Mouse (Mus musculus) c-Kit-positive CD71-negative TER-119-negative erythroid progenitor cells, embryonic 14.5 days (primary cell): ENCODE measurements around the gene Galnt4.

Source experiments
- DNase-seq: peaks from one replicate; pipeline ENCODE4 v3.0.0-alpha.2; 2013; ENCODE audit warnings: low read depth

Galnt4 gene

GRCm38 (mm10) chr10:99107964-99108363 is at the start of gene Galnt4:
Gene Galnt4 (plus strand): TSS chr10:99108159.
- peak; percentile 80 for DNase-seq

- no peak for DNase-seq
Observed at GRCm38 (mm10) chr10:99060588-99060987, 47.4 kb upstream of the Galnt4 start.

DNA sequence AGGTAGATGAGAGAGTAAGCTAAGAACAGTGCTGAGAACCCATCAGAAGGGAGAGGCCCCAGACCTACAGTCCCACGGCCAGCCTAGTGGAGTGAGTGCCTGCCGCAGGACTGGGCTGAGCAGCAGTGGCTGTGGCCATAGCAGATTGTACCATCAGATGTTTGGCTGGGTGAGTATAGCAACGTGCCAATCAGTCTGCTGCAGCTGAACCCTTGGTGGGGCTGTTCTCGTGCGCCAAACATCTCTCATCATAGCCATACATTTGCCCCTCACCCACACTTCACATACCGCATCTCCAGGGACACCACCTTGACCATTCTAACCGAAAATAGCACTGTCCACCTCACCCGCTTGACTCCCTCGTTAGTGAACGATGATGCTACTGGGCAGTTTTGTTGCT is 46.5 kb upstream of the Galnt4 start:
- DNase-seq: no peak

GRCm38 (mm10) chr10:99062546-99062945 is 45.4 kb upstream of the Galnt4 start:
- no peak for DNase-seq

DNA sequence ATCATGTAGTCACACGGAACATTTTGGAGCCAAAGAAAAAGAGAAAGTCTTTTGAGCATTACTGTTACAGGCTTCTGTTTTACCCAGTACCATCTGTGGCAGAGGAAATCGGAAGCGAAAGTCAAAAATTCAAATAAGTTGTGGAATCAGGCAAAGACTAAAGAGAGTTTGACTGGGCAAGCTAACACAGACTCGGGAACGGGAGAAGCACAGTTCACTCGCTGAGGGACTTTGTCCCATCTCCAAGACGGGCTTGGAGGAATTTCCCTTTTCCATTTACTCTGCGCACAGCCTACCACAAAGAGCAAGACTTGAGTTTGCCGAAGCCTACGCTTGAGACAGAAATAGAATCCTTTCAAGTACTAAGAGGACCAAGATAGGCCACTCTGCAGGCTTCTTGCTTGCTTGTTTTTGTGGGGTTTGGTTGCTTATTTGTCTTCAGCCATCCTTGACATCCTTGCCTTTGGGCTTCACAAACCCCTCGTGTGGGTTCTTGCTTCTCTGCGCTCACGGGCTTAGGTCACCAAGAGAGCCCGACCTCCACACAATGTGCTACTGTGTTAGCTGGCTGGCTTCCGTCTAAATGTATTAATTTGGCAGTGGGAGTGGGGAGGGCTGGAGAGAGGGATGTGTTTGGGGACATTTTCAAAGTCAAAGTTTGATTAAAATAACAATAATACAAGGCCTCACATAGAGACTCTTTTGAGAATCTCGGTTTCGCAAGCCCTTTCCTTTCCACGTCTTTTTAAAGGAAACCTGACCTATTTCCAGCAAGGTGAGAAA is 31.7 kb upstream of the Galnt4 start:
- DNase-seq: no peak

GRCm38 (mm10) chr10:99078621-99079020 is 29.3 kb upstream of the Galnt4 start:
- no peak for DNase-seq

- no peak for DNase-seq
Observed at GRCm38 (mm10) chr10:99081569-99081990, 26.4 kb upstream of the Galnt4 start.

GRCm38 (mm10) chr10:99083431-99084003 is 24.4 kb upstream of the Galnt4 start:
- DNase-seq: no peak

DNA sequence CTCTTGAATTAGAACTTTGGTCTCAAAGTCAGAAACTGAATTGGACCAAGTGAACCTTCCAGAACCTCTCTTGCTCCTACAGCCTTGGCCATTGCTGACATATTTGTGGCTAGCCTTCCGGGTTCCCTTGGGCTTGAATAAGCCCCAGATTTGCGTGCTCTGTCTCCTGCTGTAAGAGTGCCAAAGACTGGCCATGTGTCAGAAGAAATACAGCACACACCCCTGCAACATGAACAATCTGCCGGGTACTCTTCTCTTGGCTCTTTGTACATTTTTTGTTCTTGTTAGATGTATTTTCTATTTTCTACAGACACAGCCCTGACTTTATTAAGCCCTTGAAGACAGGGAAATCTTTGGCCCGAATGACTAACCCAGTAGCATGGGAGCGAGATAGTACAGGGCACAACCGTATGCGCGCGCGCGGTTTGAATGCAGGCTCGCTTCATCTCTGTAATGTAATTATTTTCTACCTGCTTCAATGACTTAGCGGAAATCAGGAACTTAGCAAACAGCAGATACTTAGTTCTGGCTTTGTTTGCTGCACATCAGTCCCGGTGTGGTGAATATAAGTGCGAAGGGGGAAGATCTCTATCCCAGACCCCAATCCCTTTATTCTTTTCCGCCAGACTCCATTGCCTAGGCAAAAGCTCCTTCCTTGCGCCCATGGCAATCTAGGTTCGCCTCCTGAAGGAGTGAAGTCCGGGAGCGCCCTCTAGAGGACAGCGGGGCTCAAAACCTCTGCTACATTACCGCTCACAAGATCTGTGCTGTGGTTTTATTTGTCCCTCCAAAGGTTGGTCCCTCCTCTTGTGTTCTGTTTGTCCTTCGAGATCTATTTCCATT is 23.3 kb upstream of the Galnt4 start:
- DNase-seq: peak; percentile 79

- DNase-seq: no peak
Observed at GRCm38 (mm10) chr10:99085240-99085587, 22.7 kb upstream of the Galnt4 start.

DNA sequence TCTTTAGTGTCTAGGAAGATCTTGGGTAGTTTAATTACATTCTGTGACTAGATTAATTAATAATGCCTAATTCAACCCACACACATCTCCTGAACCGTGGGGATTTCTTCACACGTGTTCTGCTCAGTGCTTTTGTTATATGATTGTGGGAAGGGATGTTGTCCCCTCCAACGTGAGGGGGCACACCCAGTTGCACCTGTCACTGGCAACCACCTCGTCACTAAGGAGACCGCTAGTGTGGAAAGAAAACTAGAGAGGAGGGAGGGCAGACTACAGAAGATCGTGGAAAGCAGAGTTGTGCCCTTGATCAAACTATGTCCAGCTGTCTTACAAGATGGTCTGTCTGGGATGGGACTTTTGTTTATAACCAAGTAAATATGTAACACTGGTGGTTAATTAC is 21.9 kb upstream of the Galnt4 start:
- DNase-seq: no peak

GRCm38 (mm10) chr10:99089906-99090305 is 18.1 kb upstream of the Galnt4 start:
- DNase-seq: no peak

DNA sequence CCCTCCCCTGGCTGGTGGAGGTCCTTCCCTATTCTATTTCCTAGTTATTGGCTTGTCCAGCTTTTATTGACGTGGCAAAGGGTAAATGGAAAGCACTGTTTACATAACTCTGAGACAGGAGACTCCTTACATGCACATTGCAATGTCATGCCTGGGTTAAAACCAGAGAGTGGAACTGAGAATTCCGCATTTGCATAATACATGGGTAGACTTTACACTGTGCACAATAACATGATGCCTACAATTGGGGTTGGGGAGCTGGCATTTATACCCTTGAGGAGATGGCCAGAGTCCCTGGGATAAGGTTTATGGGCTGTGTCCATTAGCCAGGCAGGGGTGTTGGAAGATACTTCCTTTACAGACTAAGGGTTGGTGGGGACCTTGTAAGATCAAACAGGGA is 14.6 kb upstream of the Galnt4 start:
- no peak for DNase-seq

- DNase-seq: no peak
Observed at GRCm38 (mm10) chr10:99095114-99095513, 12.8 kb upstream of the Galnt4 start.

DNA sequence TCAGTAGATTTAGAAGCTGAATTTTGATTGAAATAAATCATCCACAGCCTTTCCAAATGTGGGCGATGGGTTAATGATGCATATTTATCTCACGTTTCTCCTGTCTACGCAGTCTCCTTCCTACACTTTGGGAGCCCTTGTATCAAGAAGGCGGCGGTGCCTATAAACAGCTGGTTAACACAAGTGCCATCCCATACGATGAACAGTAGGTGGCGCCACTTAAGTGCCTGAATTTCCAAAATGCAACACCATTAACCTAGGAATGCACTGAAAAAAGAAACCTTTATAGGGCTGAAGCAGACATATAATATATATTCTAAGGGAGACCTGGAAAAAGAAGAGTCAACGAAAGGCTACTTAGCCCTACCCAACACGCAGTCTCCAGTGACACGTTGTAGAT is 10.6 kb upstream of the Galnt4 start:
- no peak for DNase-seq

GRCm38 (mm10) chr10:99105522-99105921 is 2.4 kb upstream of the Galnt4 start:
- DNase-seq: no peak

DNA sequence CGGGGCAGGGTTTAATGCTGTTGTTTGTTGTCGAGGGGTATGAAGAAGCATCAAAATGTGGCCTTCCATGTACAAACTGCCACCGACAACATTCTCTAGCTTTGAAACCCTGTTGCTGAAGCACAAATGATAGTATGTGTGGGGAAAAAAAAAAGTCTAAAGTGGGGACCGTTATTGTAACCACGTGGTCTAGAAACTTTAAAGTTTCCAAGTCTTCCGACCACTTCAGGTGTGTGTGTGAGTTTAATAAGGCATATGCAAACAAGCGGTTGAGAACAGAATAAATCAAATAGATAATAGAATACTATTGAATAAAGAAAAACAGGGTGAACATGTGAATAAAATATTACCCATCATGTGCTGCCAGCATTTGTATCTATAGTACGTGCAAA is 1.7 kb upstream of the Galnt4 start:
- DNase-seq: no peak

DNA sequence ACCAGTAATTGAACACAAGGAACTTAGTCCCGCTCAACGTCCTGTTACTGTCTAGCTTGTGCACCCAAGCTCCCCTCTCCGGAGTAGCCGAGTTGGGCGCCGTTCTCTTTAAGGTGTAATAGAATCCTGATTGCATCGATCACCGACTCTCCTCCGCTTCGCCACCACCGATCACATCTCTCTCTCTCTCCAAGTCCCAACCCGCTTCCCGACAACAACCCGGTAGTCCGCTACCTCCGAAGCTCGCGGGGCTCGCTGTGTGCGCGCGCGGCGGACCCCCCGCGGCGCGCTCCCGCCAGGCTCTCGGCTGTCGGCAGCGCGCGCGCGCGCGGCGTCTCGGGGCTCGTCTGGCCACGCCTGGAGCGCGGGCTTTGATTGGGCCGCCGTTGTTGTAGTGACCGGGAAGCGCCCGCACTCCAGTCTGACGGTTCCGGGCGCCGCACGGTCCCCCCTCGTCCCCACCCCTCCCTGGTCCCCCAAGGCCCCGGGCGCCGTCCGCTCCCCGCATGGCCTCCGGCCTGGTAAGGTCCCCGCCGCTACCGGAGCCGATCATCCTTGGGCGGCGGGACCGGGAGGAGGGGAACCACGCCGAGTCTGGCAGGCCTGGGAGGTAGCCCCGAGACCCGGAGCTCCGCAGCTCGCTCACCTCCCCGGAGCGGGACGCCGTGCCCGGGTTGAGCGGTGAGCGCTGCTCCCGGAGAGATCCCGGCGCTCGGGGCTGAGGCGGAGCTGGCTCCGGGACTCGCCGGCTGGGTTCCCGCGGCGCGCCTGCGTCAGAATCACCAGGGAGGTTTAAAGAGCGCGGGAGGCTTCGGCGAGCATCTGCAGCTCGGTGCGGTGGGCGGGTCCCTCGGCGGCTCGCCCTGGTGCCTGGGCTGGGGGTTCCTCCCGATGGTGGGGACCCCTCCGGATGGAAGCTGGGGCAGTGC is 992 bp upstream of the Galnt4 start, which contains the start of gene Poc1b:
Gene Poc1b (plus strand): TSS at position 334 of the 929 bp plus-strand sequence.
- peak; percentile 63 for DNase-seq

DNA sequence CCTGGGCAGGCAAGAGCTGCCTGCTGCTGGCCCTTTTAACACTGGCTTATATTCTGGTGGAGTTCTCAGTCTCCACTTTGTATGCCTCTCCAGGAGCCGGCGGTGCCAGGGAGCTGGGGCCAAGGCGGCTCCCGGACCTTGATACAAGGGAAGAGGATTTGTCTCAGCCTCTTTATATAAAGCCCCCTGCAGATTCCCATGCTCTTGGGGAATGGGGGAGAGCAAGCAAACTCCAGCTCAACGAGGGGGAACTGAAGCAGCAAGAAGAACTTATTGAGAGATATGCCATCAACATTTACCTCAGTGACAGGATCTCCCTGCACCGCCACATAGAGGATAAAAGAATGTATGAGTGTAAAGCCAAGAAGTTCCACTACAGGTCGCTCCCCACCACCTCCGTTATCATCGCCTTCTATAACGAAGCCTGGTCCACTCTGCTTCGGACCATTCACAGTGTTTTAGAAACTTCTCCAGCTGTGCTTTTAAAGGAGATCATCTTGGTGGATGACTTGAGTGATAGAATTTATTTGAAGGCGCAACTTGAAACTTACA is 548 bp downstream of the Galnt4 start:
- no peak for DNase-seq

- DNase-seq: no peak
Observed at GRCm38 (mm10) chr10:99113533-99113932, 5.6 kb downstream of the Galnt4 start.

DNA sequence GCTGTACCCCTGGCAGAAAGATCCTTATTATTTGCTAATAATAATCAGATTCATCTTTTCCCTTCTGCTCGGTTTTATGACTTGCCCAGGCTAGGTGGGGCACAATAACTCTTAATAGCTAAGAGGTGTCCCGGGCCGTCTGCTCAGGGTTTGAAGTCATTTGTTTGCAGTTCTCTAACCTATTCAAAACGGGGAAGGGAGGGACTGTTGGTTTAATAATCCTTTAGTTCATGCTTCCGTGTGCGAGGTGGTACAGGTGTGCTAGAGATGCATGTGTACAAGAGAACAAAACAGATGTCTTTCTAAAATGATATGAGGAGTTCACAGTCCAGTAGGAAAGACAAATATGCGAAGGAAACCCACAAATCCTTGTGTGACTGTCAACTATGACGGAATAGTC is 6.3 kb downstream of the Galnt4 start:
- DNase-seq: no peak
